Mouse (Mus musculus) ZHBTc4 (cell line): ENCODE results near the gene Kcnip4.

ENCODE experiments used
- DNase-seq: peaks from one replicate; pipeline ENCODE4 v3.0.0-alpha.2; 2011; ENCODE audit warnings: low read depth, low spot score

The Kcnip4 gene

GRCm38 (mm10) chr5:49255983-49256382 is 268.7 kb downstream of the Kcnip4 start:
- no peak for DNase-seq

GRCm38 (mm10) chr5:49247081-49247480 is 277.6 kb downstream of the Kcnip4 start:
- DNase-seq, result no peak

- DNase-seq, result no peak
These were observed 280.3 kb downstream of the Kcnip4 start for GRCm38 (mm10) chr5:49244414-49244813.

- DNase-seq, result no peak
These were observed 283.0 kb downstream of the Kcnip4 start for GRCm38 (mm10) chr5:49241708-49242107.

GRCm38 (mm10) chr5:49201164-49201756 is 323.4 kb downstream of the Kcnip4 start:
- no peak for DNase-seq

- no peak for DNase-seq
These were observed 336.5 kb downstream of the Kcnip4 start for GRCm38 (mm10) chr5:49188236-49188635.

GRCm38 (mm10) chr5:49150116-49150811 is 374.4 kb downstream of the Kcnip4 start:
- DNase-seq, result no peak

- no peak for DNase-seq
These were observed 375.0 kb downstream of the Kcnip4 start for GRCm38 (mm10) chr5:49149684-49150083.

- DNase-seq, result no peak
These were observed 429.3 kb downstream of the Kcnip4 start for GRCm38 (mm10) chr5:49095432-49095831.

- no peak for DNase-seq
These were observed 429.8 kb downstream of the Kcnip4 start for GRCm38 (mm10) chr5:49094945-49095344.

GRCm38 (mm10) chr5:49094306-49094705 is 430.4 kb downstream of the Kcnip4 start:
- DNase-seq, result no peak

- peak; percentile 78 for DNase-seq
These were observed 434.5 kb downstream of the Kcnip4 start for GRCm38 (mm10) chr5:49090122-49090680.

GRCm38 (mm10) chr5:49065646-49066045 is 459.1 kb downstream of the Kcnip4 start:
- DNase-seq, result no peak

- no peak for DNase-seq
These were observed 465.8 kb downstream of the Kcnip4 start for GRCm38 (mm10) chr5:49058926-49059325.

- DNase-seq, result no peak
These were observed 466.9 kb downstream of the Kcnip4 start for GRCm38 (mm10) chr5:49057636-49058340.

- DNase-seq, result no peak
These were observed 476.7 kb downstream of the Kcnip4 start for GRCm38 (mm10) chr5:49047960-49048359.

GRCm38 (mm10) chr5:49041259-49041845 is 483.4 kb downstream of the Kcnip4 start:
- DNase-seq, result no peak

- DNase-seq, result no peak
These were observed 527.3 kb downstream of the Kcnip4 start for GRCm38 (mm10) chr5:48997359-48997758.

- DNase-seq, result no peak
These were observed 535.5 kb downstream of the Kcnip4 start for GRCm38 (mm10) chr5:48989145-48989659.

- no peak for DNase-seq
These were observed 582.2 kb downstream of the Kcnip4 start for GRCm38 (mm10) chr5:48942378-48943088.

- no peak for DNase-seq
These were observed 592.8 kb downstream of the Kcnip4 start for GRCm38 (mm10) chr5:48931881-48932280.
